Mouse (Mus musculus) stomach, postnatal 0 days (tissue): ENCODE data around the gene Tada2a.

Experiments used
- CTCF ChIP-seq: IDR thresholded peaks from 2 replicates; pipeline ENCODE4 v1.5.1; 2016; ENCODE audit warnings: antibody characterized with exemption, low read depth, mild to moderate bottlenecking, moderate library complexity
- EP300 ChIP-seq: optimal IDR thresholded peaks from 2 replicates; pipeline ENCODE3; 2016; ENCODE audit warnings: antibody characterized with exemption

GRCm38 (mm10) chr11:84117431-84117830 lies 12.0 kb downstream of the Tada2a start:
- no peak for TF ChIP-seq CTCF
- no peak for TF ChIP-seq EP300
